Mouse (Mus musculus): ENCODE results near the gene Hspg2. TPM values are rescaled to one million over a fixed set of nuclear protein-coding genes. Genes with fewer than 3 reads are reported as not detected.

The Hspg2 gene
- total and polyA plus RNA-seq, 3 experiments, result 87.4 to 150 (median 125) TPM

GRCm38 (mm10) chr4:137502183-137502582 is 33.6 kb downstream of the Hspg2 start:
- no peak for DNase-seq

DNA sequence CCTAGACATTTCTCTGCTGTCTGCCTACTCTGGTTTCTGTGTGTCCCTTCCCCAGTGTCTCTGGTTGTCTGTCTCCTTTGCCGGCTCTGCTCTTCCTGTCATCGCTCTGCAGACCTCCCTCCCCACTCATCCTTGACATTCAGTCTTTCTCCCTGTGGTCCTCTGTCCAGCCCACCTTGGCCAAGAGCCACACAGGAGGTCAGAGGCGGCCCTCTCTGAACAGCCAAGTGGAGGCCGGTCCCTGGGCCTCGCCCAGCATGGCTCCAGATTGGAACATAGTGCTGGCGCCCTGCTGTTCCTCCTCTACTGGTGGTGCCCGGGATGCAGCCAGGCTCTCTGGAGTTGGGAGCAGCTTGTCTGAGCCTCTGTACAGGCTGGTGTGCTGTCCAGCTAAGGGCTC is 34.2 kb downstream of the Hspg2 start:
- DNase-seq, result peak; percentile 89

DNA sequence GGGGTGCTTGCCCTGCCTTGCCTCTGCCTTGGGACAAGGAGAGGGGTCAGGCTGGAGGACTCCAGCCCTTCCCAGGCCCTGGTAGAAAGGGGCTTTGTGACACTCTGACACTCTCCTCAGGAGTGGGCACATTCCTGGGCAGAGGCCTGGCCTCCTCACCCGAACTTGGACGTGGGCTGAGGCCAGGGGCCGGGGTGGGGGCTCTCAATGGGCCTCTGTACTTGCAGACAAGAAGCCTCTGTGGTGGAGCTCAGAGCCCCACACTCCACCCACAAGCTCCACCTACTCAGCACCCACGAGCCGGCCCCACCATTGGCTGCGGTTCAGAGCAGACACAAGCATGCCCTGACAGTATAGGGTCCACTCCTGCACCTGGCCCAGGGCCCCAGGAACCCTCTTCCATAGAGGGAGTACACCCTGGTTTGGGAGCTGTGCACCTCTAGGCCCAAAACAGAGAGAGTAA is 35.0 kb downstream of the Hspg2 start:
- DNase-seq, result no peak

GRCm38 (mm10) chr4:137506629-137507028 is 38.1 kb downstream of the Hspg2 start:
- DNase-seq, result no peak

GRCm38 (mm10) chr4:137509528-137509927 is 41.0 kb downstream of the Hspg2 start:
- peak; percentile 74 for DNase-seq

- DNase-seq, result no peak
These were observed 41.6 kb downstream of the Hspg2 start for GRCm38 (mm10) chr4:137510021-137510696.

DNA sequence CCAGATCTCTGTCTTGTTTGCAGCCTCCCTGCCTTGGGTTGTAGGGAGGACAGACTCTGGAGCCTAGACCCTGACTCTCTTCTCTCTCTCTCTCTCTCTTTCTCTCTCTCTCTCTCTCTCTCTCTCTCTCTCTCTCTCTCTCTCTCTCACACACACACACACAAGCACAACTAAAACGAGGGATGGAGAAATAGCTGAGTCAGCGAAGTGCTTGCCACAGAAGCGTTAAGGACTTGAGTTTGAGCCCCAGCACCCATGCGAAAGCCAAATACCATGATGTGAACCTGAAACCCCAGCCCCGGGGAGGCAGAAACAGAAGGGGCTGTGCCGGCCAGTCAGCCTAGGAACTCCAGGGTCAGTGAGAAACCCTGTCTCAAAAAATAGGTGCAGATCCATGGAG is 44.3 kb downstream of the Hspg2 start:
- no peak for DNase-seq

DNA sequence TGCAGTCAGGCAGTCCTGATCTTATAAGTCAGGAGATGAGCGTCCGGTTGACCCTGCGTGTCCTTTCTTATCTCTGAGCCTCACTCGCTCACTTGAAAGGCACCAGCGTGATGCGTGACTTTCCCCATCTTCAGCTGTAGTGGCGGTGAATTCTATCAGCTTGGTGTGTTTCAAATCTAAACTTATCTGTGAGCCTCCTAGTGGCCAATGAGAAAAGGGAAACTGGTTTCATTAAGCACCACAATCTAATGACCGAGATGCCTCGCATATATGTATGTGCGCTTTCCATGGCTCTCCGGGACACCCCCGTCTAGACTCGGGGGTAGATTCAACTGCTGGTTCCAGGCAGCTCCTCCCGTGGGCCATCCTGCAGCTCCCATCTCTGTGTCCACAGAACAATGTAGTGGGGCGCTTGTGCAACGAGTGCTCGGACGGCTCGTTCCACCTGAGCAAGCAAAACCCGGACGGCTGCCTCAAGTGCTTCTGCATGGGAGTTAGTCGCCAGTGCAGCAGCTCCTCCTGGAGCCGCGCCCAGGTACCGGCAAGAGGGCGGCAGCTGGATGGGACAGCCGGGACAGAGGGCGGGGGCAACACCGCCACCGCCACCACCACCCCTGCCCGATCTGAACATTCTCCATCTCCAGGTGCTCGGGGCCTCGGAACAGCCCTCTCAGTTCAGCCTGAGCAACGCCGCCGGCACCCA is 49.6 kb downstream of the Hspg2 start:
- no peak for DNase-seq

DNA sequence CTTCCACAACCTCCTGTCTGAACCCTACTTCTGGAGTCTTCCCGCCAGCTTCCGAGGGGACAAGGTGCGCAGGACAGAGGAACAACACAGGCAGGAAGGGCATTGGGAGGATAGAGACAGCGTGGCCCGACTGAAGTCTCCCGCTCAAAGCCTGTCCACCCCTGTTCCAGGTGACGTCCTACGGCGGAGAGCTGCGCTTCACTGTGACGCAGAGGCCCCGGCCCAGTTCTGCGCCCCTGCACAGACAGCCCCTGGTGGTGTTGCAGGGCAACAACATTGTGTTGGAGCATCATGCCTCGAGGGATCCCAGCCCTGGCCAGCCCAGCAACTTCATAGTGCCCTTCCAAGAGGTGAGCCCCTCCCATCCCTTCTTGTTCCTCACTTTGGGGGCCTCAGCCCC is 50.2 kb downstream of the Hspg2 start:
- DNase-seq, result no peak

DNA sequence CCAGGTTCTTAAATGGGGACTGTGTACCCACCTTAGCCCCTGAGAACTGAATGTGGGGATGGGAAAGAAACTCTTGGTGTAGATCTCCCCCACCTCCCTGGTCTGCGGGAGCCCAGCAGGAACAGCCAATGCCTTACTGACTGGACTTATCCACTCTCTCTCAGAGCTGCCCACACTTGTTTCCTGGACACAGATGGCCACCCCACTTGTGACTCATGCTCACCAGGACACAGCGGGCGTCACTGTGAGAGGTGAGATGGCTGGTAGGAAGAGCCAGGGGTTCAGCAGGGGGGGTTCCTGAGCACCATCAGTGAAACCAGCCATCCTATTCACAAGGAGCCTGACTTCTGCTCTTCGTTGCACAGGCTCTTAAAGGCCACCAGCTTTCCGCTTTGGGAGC is 51.8 kb downstream of the Hspg2 start:
- DNase-seq, result no peak

- no peak for DNase-seq
These were observed 53.4 kb downstream of the Hspg2 start for GRCm38 (mm10) chr4:137521966-137522365.

- peak; percentile 38 for DNase-seq
These were observed 56.9 kb downstream of the Hspg2 start for GRCm38 (mm10) chr4:137525426-137525825.

DNA sequence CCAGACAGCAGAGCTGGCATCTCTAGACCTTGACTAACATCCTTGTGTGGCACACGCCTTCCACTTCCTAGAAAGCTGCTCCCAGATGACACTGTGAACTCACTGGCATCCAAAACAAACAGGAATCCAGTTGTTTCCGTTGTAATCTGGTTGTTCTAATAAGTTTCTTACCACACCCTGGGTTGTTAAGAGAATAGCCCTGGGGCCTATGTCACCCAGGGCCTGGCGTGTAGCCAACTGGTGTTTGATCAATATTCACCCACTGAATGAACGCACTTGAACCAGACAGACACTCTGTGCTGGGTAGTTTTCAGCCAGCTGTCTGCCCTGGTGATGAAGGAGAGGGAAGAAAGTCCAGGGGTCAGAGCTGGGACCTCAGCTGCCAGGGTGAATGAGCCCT is 58.8 kb downstream of the Hspg2 start:
- DNase-seq, result no peak

GRCm38 (mm10) chr4:137527872-137528271 is 59.3 kb downstream of the Hspg2 start:
- DNase-seq, result no peak

DNA sequence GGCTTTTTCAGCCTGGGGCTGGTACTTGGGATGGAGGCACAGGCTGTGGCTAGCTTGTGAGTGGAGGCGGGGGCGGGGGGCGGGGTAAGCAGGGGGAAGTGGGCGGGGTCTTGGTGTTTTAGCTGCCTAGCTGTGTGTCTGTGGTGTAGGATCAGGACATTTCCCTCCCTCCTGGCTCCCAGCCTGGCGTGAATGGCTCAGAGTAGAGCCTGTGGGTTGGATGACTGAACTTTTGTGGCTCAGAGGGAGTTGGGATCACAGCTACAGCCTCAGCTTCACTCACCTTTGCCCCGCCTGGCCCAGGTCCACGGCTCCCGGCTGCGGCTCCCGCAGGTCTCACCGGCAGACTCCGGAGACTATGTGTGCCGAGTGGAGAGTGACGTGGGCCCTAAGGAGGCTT is 71.8 kb downstream of the Hspg2 start:
- peak; percentile 36 for DNase-seq

DNA sequence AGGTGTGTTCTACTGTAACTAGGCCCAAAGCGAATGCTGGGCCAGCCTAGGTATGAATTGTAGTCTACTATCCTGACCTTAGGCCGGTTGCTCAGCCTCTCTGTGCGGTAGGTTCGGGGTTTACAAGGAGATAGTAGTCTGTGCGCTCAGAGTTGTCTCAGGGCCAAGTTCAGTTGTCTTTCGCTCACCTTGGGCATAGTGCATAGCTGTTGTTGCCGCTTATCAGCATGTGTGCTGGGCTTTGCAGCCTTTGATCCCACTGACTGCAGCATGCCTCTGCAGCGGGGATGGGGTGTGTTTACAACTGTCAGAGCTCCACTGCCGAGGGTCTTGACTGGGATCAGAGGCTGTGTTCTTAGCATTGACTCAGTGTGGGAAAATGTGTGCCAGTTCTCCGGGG is 74.4 kb downstream of the Hspg2 start:
- DNase-seq, result no peak

GRCm38 (mm10) chr4:137545568-137545967 is 77.0 kb downstream of the Hspg2 start:
- DNase-seq, result no peak

DNA sequence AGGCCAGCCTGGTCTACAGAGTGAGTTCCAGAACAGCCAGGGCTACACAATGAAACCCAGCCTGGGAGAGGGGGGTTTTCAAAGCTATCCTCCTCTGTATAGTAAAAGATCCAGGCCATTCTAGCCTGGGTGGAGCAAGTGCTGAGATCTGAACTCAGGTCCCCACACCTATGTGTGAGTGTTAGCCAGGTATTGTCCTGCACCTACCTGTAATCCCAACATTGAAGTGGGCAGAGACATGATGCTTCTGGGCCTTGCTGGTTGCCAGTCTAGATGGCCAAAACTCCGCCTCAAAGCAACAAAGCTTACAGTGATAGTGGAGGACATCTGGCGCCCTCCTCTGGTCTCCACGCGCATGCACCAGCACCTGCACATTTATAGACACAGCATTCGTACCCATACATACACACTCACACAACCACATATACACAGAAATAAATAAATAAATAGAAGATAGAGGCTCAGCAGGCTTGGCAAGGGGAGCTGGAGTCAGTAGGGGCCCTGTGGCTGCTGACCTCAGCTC is 77.5 kb downstream of the Hspg2 start:
- peak; percentile 45 for DNase-seq

GRCm38 (mm10) chr4:137553466-137553865 is 84.9 kb downstream of the Hspg2 start:
- DNase-seq, result no peak

- DNase-seq, result no peak
These were observed 88.2 kb downstream of the Hspg2 start for GRCm38 (mm10) chr4:137556673-137557210.

- DNase-seq, result no peak
These were observed 101.3 kb downstream of the Hspg2 start for GRCm38 (mm10) chr4:137569873-137570272.

DNA sequence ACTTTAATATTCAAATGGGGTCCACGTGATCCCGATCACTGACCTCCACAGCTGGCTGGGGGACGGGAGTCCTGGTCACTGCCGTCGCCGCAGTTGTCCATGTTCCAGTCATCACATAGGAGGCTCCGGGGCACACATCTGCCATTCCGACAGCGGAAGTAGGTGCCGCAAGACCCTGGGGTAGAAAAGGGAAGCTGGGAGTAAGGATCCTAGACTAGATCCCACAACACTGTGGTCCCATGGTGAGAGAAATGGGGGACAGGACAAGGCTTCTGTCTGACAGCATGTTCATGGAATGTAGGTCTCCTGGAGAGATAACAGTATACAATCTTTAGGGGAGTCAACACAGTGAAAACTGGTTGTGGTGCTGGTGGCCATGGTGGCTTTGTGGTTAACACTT is 105.9 kb downstream of the Hspg2 start, which contains the start of gene Ldlrad2:
Gene Ldlrad2, minus strand, starts transcription at position 101 of the 400 bp plus-strand sequence.
- DNase-seq, result no peak

DNA sequence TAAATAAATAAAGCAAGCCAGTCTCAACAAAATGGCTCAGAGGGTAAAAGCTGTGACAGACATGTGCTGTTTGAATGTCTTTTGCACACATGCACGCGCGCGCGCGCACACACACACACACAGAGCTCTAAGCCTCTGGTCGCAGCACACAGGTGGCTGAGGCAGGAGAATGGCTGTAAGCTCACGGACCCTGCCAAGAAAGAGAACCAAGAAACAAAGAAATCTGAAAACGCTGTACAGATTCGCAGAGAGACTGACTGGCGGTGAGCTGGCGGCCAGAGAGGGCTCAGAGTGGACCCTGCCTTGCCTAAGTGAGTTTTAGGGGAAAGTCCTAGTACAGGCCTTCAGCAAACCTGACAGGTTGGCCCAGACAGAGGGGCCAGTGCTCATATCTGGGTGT is 108.9 kb downstream of the Hspg2 start:
- no peak for DNase-seq
